Mouse (Mus musculus) thymus, adult 2 months (tissue): Measurements from ENCODE around the gene Zfhx3. TPM values are rescaled to one million over a fixed set of nuclear protein-coding genes. Genes with fewer than 3 reads are reported as not detected.

Experiments used
- DNase-seq: peaks from one replicate; pipeline ENCODE4 v3.0.0; 2021
- H3K27ac ChIP-seq: fragments of 200-500 bp; 2 replicates; pipeline ENCODE4 v1.5.1; 2012; ENCODE audit warnings: low read length, control low read depth; ENCODE audit not compliant: control insufficient read depth, insufficient read depth
- H3K27me3 ChIP-seq: fragments of 200-500 bp; 2 replicates; pipeline ENCODE4 v1.6.1; 2012; ENCODE audit warnings: mild to moderate bottlenecking, low read length, moderate library complexity, mixed read lengths; ENCODE audit not compliant: control insufficient read depth, insufficient read depth
- H3K36me3 ChIP-seq: fragments of 200-500 bp; 2 replicates; pipeline ENCODE4 v1.6.1; 2012; ENCODE audit warnings: mild to moderate bottlenecking, low read length, moderate library complexity; ENCODE audit not compliant: control insufficient read depth, insufficient read depth
- H3K4me1 ChIP-seq: fragments of 200-500 bp; replicated peaks from 2 replicates; pipeline ENCODE4 v1.6.1; 2012; ENCODE audit warnings: low read length; ENCODE audit not compliant: control insufficient read depth, insufficient read depth
- H3K4me3 ChIP-seq: fragments of 200-500 bp; 2 replicates; pipeline ENCODE4 v1.5.1; 2012; ENCODE audit warnings: mild to moderate bottlenecking, low read length, control low read depth, moderate library complexity; ENCODE audit not compliant: control insufficient read depth, insufficient read depth
- CTCF ChIP-seq: fragments of 200-500 bp; IDR thresholded peaks from 2 replicates; pipeline ENCODE4 v1.5.1; 2012; ENCODE audit warnings: mild to moderate bottlenecking, control low read depth, low read length, moderate library complexity, borderline replicate concordance; ENCODE audit not compliant: control insufficient read depth, poor library complexity, insufficient read depth; ENCODE audit errors: extremely low read depth
- POLR2A ChIP-seq: fragments of 200-500 bp; IDR thresholded peaks from 2 replicates; pipeline ENCODE4 v1.6.1; 2012; ENCODE audit warnings: mild to moderate bottlenecking, low read length, control low read depth, moderate library complexity; ENCODE audit not compliant: control insufficient read depth, poor library complexity, insufficient read depth; ENCODE audit errors: extremely low read depth
- WGBS: fragments of 180-500 bp; shearing (Covaris S2); methylation state at CpG from one replicate; pipeline ENCODE4 v1.1.7; 2018; 5-methylcytosine and 5-hydroxymethylcytosine counted together
- polyA plus RNA-seq: library from polyadenylated mRNA; depleted of rRNA; stranded (reverse); fragments of >200 nt; gene quantifications from 2 replicates; pipeline ENCODE4 v1.2.3, GENCODE M21; 2012

Zfhx3 gene
- polyA plus RNA-seq, 1 experiment: 1.1 TPM

DNA sequence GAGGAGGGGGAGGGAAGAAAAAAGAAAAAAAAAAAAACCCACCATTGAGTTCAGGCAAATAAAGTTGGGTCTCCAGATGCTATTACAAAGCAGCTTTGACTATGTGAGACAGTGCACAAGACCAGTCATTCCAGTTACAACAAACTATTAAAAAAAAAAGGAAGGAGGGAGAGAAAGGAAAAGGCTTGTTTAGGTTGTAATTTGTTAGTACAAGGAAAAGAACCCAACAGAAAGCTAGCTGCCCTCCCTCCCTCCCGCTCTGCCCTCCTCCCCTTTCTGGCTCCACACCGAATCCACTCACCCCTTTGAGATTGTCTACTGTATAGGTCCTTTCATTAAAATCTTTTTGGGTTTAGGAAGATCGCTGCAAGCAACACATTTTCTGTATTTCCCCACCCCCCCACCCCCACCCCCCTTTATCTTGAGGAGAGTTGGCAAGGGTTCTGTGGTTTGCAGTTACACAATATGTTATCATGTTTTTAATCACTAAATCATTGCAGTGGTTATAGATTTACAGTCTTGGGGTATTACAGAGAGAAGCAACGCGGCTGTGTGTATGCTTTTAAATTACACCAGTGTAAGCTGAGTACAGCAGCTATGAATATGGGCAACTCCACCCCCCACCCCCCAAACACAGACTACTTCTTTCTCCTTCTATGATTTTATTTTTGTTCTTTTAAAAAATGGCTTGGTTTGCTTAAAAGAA is 765.3 kb downstream of the Zfhx3 start:
- H3K27me3 ChIP-seq: peaks cover 21% of the 10 kb centered on the region
- H3K4me3 ChIP-seq: no peak overlapping the region
- H3K4me1 ChIP-seq: peaks cover 4% of the 10 kb centered on the region; the same call in 1 of the 2 replicates
- H3K27ac ChIP-seq: no peak overlapping the region
- TF ChIP-seq POLR2A (no peak), CTCF (no peak)
- DNase-seq: no peak
- H3K36me3 ChIP-seq: no peaks in the 10 kb centered on the region
- 11% methylated on average over 5 of the region's 5 CpGs for WGBS

DNA sequence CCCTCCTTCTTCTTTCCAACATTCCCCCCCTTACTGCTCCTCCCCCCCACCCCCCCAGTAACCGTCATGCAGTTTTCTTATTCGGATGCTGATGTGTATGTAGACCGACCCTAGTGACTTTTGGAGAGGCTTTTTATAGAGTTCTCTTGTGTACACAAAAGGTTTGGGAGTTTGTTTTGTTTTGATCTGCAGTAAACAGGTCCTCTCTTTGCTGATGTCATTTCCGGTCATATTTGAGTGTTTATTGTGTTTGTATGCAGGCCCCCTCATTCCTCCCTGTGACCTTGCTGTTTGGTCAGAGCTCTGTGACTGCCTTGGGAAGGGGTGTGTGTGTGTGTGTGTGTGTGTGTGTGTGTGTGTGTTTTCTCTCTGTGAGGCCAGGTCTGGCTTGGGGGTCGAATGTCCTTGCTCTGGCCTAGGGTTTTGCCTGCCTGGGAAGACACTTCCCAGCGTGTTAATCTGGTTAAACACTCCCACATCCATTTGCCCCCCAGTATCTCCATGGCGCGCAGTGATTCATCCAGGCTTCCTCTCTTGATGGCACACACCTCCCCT is 766.5 kb downstream of the Zfhx3 start:
- Histone ChIP-seq H3K27me3 (peaks cover 15% of the 10 kb centered on the region), H3K4me1 (peaks cover 4% of the 10 kb centered on the region; the same call in 1 of the 2 replicates), H3K27ac (no peak overlapping the region), H3K4me3 (no peak overlapping the region), H3K36me3 (no peaks in the 10 kb centered on the region)
- DNase-seq: no peak
- TF ChIP-seq CTCF (no peak), POLR2A (no peak)
- 94% methylated on average over 8 of the region's 8 CpGs for WGBS

GRCm38 (mm10) chr8:108709441-108709840 is 767.0 kb downstream of the Zfhx3 start:
- H3K27me3 ChIP-seq: peaks cover 14% of the 10 kb centered on the region
- DNase-seq: no peak
- H3K27ac ChIP-seq: no peak overlapping the region
- no peak overlapping the region for H3K4me3 ChIP-seq
- no peaks in the 10 kb centered on the region for H3K36me3 ChIP-seq
- no peak for TF ChIP-seq POLR2A
- no peak for TF ChIP-seq CTCF
- WGBS: 89% methylated on average over 2 of the region's 2 CpGs
- peaks cover 7% of the 10 kb centered on the region for H3K4me1 ChIP-seq

- WGBS: 94% methylated on average over 13 of the region's 13 CpGs
- DNase-seq: no peak
- H3K27me3 ChIP-seq: peaks cover 13% of the 10 kb centered on the region; the same call in 1 of the 2 replicates
- H3K27ac ChIP-seq: no peak overlapping the region
- TF ChIP-seq POLR2A (no peak), CTCF (no peak)
- peaks cover 4% of the 10 kb centered on the region for H3K4me1 ChIP-seq
- H3K36me3 ChIP-seq: no peaks in the 10 kb centered on the region
- H3K4me3 ChIP-seq: no peak overlapping the region
Observed at GRCm38 (mm10) chr8:108709928-108710606, 767.6 kb downstream of the Zfhx3 start.

GRCm38 (mm10) chr8:108710607-108711489 is 768.4 kb downstream of the Zfhx3 start:
- Histone ChIP-seq H3K4me3 (no peak overlapping the region), H3K27ac (no peak overlapping the region), H3K27me3 (peaks cover 15% of the 10 kb centered on the region; the same call in 1 of the 2 replicates), H3K4me1 (peaks cover 4% of the 10 kb centered on the region), H3K36me3 (no peaks in the 10 kb centered on the region)
- TF ChIP-seq POLR2A: no peak
- no peak for TF ChIP-seq CTCF
- 48% methylated on average over 8 of the region's 8 CpGs for WGBS
- DNase-seq: no peak

DNA sequence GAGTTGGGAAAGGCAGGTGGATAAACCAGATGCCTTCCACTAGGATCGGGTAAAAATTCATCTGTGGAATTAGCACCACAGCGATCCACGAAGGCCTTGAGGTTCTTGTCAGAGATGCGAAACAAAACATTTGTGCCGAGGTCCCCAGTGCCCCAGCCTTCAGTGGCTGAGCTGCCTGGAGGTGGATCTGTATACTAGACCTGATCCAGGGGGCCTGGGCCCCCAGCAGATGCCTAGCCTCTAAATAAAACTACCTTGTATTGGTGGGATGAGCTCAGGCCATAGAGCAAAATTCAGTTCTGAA is 769.0 kb downstream of the Zfhx3 start:
- 84% methylated on average over 5 of the region's 5 CpGs for WGBS
- no peak for DNase-seq
- Histone ChIP-seq H3K4me3 (no peak overlapping the region), H3K36me3 (no peaks in the 10 kb centered on the region), H3K27ac (no peak overlapping the region), H3K27me3 (peaks cover 15% of the 10 kb centered on the region; the same call in 1 of the 2 replicates), H3K4me1 (peaks cover 4% of the 10 kb centered on the region)
- TF ChIP-seq POLR2A: no peak
- TF ChIP-seq CTCF: no peak
